Mouse (Mus musculus) kidney, postnatal 0 days (tissue): ENCODE measurements at regions not wholly inside any gene's neighbourhood (a gene's known extent, or its start where the extent isn't known, plus 50 kb on each side); places are given as distances from the start of the nearest gene placed in this dataset.

Experiments used
- ATAC-seq: fragments of 200-750 bp; cut with Nextera tagmentation; replicated peaks from 2 replicates; pipeline ENCODE4 v1.8.0; 2017; ENCODE audit warnings: low read depth, moderate number of reproducible peaks, moderate TSS enrichment, moderate library complexity; ENCODE audit not compliant: low FRiP score
- DNase-seq: peaks from one replicate; pipeline ENCODE4 v3.0.0-alpha.2; 2016; ENCODE audit warnings: low spot score
- H3K27ac ChIP-seq: fragments of 300-500 bp; sonication (generic); 2 replicates; pipeline ENCODE4 v1.5.1; 2014; ENCODE audit warnings: mild to moderate bottlenecking
- H3K27me3 ChIP-seq: fragments of 300-500 bp; sonication (generic); 2 replicates; pipeline ENCODE4 v1.6.1; 2014; ENCODE audit warnings: low read length, mixed read lengths; ENCODE audit not compliant: insufficient read depth
- H3K36me3 ChIP-seq: fragments of 300-500 bp; sonication (generic); 2 replicates; pipeline ENCODE4 v1.6.1; 2014; ENCODE audit warnings: low read length, mixed read lengths; ENCODE audit not compliant: insufficient read depth
- H3K4me1 ChIP-seq: fragments of 300-500 bp; sonication (generic); replicated peaks from 2 replicates; pipeline ENCODE4 v1.6.1; 2014; ENCODE audit warnings: antibody characterized with exemption, low read length, mixed read lengths; ENCODE audit not compliant: insufficient read depth
- H3K4me2 ChIP-seq: fragments of 300-500 bp; sonication (generic); 2 replicates; pipeline ENCODE4 v1.6.1; 2014; ENCODE audit warnings: mild to moderate bottlenecking, low read length, moderate library complexity, mixed read lengths
- H3K4me3 ChIP-seq: fragments of 300-500 bp; sonication (generic); replicated peaks from 2 replicates; pipeline ENCODE4 v1.5.1; 2014; ENCODE audit warnings: low read depth, low read length
- H3K9ac ChIP-seq: fragments of 300-500 bp; sonication (generic); 2 replicates; pipeline ENCODE4 v1.6.1; 2014; ENCODE audit warnings: low read depth, low read length
- H3K9me3 ChIP-seq: fragments of 300-500 bp; sonication (generic); replicated peaks from 2 replicates; pipeline ENCODE4 v1.6.1; 2016; ENCODE audit warnings: low read length, inconsistent platforms, mixed read lengths
- CTCF ChIP-seq: IDR thresholded peaks from 2 replicates; pipeline ENCODE4 v1.5.1; 2016; ENCODE audit warnings: antibody characterized with exemption, low read depth, mild to moderate bottlenecking, moderate library complexity
- WGBS: fragments of 180-500 bp; shearing (Covaris S2); extraction: QIAGEN DNeasy Blood & Tissue Kit; methylation state at CpG from one replicate; pipeline ENCODE4 v1.1.7; 2014; 5-methylcytosine and 5-hydroxymethylcytosine counted together

- ATAC-seq, result no peak
- H3K9me3 ChIP-seq, result no peaks in the 10 kb centered on the region
- peak; percentile 53 for TF ChIP-seq CTCF
Measured at GRCm38 (mm10) chr4:142329600-142329999, 90.4 kb upstream of the Kazn start.

GRCm38 (mm10) chr4:142326511-142326910 lies 87.3 kb upstream of the Kazn start:
- Histone ChIP-seq H3K4me2 (no peak overlapping the region), H3K36me3 (no peaks in the 10 kb centered on the region), H3K27ac (peak overlapping the region; percentile 48; the same call in 1 of the 2 replicates), H3K9me3 (no peaks in the 10 kb centered on the region), H3K27me3 (no peaks in the 10 kb centered on the region), H3K4me3 (no peak overlapping the region), H3K4me1 (no peaks in the 10 kb centered on the region; the same call in 1 of the 2 replicates), H3K9ac (no peak overlapping the region)
- no peak for TF ChIP-seq CTCF
- WGBS, result 55% methylated on average over 5 of the region's 5 CpGs
- DNase-seq, result peak; percentile 71
- ATAC-seq, result no peak

More at GRCm38 (mm10) chr4:142329600-142329999, 90.4 kb upstream of the Kazn start:
- H3K9ac ChIP-seq, result no peak overlapping the region
- WGBS, result 90% methylated on average over 2 of the region's 2 CpGs
- no peaks in the 10 kb centered on the region for H3K36me3 ChIP-seq
- no peak overlapping the region for H3K4me3 ChIP-seq
- DNase-seq, result no peak
- H3K4me2 ChIP-seq, result no peak overlapping the region
- H3K27ac ChIP-seq, result no peak overlapping the region
- no peaks in the 10 kb centered on the region for H3K27me3 ChIP-seq
- no peaks in the 10 kb centered on the region for H3K4me1 ChIP-seq

- Histone ChIP-seq H3K27me3 (no peaks in the 10 kb centered on the region), H3K27ac (no peak overlapping the region), H3K9ac (no peak overlapping the region), H3K36me3 (no peaks in the 10 kb centered on the region), H3K9me3 (no peaks in the 10 kb centered on the region), H3K4me2 (no peak overlapping the region), H3K4me3 (no peak overlapping the region), H3K4me1 (peaks cover 4% of the 10 kb centered on the region; the same call in 1 of the 2 replicates)
- peak; percentile 79 for DNase-seq
- 27% methylated on average over 14 of the region's 14 CpGs for whole genome bisulfite sequencing
- no peak for TF ChIP-seq CTCF
- peak; percentile 60; the same call in 1 of the 2 replicates for ATAC-seq
Measured at GRCm38 (mm10) chr4:142321209-142321863, 82.1 kb upstream of the Kazn start.

- no peak for DNase-seq
- 86% methylated on average over 6 of the region's 6 CpGs for WGBS
- no peaks in the 10 kb centered on the region for H3K4me1 ChIP-seq
- H3K27ac ChIP-seq, result no peak overlapping the region
- no peaks in the 10 kb centered on the region for H3K27me3 ChIP-seq
- H3K9me3 ChIP-seq, result no peaks in the 10 kb centered on the region
- no peak overlapping the region for H3K9ac ChIP-seq
- H3K4me3 ChIP-seq, result no peak overlapping the region
- H3K36me3 ChIP-seq, result no peaks in the 10 kb centered on the region
- TF ChIP-seq CTCF, result no peak
- no peak for ATAC-seq
- no peak overlapping the region for H3K4me2 ChIP-seq
Measured at GRCm38 (mm10) chr4:142310282-142310681, 71.1 kb upstream of the Kazn start.

- DNase-seq, result peak; percentile 37
- Histone ChIP-seq H3K4me2 (no peak overlapping the region), H3K4me1 (no peaks in the 10 kb centered on the region), H3K36me3 (no peaks in the 10 kb centered on the region), H3K9ac (no peak overlapping the region), H3K27me3 (no peaks in the 10 kb centered on the region), H3K27ac (no peak overlapping the region), H3K9me3 (no peaks in the 10 kb centered on the region), H3K4me3 (no peak overlapping the region)
- no peak for ATAC-seq
- TF ChIP-seq CTCF, result no peak
- WGBS, result 63% methylated on average over 7 of the region's 7 CpGs
Measured at GRCm38 (mm10) chr4:142308271-142308670, 69.1 kb upstream of the Kazn start.

GRCm38 (mm10) chr4:142307321-142307720 lies 68.1 kb upstream of the Kazn start:
- 20% methylated on average over 11 of the region's 11 CpGs for WGBS
- no peaks in the 10 kb centered on the region for H3K36me3 ChIP-seq
- TF ChIP-seq CTCF, result no peak
- peak; percentile 79 for DNase-seq
- ATAC-seq, result no peak
- H3K27ac ChIP-seq, result no peak overlapping the region
- no peaks in the 10 kb centered on the region for H3K27me3 ChIP-seq
- H3K9me3 ChIP-seq, result no peaks in the 10 kb centered on the region
- no peaks in the 10 kb centered on the region for H3K4me1 ChIP-seq
- no peak overlapping the region for H3K4me2 ChIP-seq
- no peak overlapping the region for H3K9ac ChIP-seq
- H3K4me3 ChIP-seq, result no peak overlapping the region

- no peak for TF ChIP-seq CTCF
Measured at GRCm38 (mm10) chr4:142306076-142306475, 66.9 kb upstream of the Kazn start.

More at GRCm38 (mm10) chr4:142306076-142306475, 66.9 kb upstream of the Kazn start:
- Histone ChIP-seq H3K4me1 (no peaks in the 10 kb centered on the region), H3K27me3 (no peaks in the 10 kb centered on the region), H3K27ac (no peak overlapping the region), H3K36me3 (no peaks in the 10 kb centered on the region), H3K9ac (no peak overlapping the region), H3K4me3 (no peak overlapping the region), H3K4me2 (no peak overlapping the region), H3K9me3 (no peaks in the 10 kb centered on the region)
- no peak for DNase-seq
- 75% methylated on average over 14 of the region's 14 CpGs for WGBS
- ATAC-seq, result no peak
